Mouse (Mus musculus): Measurements from ENCODE around the gene Rnf220. TPM values are rescaled to one million over a fixed set of nuclear protein-coding genes. Genes with fewer than 3 reads are reported as not detected.

Gene Rnf220
- total and polyA plus RNA-seq, 3 experiments: 64.4 to 117 (median 86.8) TPM

DNA sequence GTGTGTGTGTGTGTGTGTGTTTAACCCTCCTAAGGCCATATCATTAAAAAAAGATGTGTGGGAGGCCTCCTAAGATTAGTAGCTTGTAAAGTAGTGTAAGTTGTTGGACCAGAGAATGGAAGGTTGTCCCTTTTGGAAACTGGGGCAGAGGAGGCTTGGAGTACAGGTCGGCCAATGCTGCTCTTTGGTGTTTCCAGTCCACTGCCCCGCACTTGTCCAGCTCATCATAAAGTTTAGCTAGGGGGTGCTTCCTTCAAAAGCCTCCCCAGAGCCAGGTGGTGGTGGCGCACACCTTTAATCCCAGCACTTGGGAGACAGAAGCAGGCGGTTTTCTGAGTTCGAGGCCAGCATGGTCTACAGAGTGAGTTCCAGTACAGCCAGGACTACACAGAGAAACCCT, 244.1 kb downstream of the Rnf220 start:
- Histone ChIP-seq H3K4me3 (replicated peaks in 1 of 3; ENCODE audit: low read depth in 2 of 3, low read length in 2 of 3, poor library complexity in 1 of 3) (no peak overlapping the region), H3K79me2 (replicated peaks; ENCODE audit: control insufficient read depth, extremely low read depth, insufficient read depth, poor library complexity, severe bottlenecking) (no peaks in the 10 kb centered on the region), H3K27me3 (replicated peaks) (peaks cover 8% of the 10 kb centered on the region), H3K4me2 (ENCODE audit: insufficient read depth, low read depth, poor library complexity, severe bottlenecking) (no peak overlapping the region; the same call in 1 of the 2 replicates), H3K9me3 (replicated peaks; ENCODE audit: low read length) (peaks cover 8% of the 10 kb centered on the region), H3K27ac (ENCODE audit: insufficient read depth, low read depth) (no peak overlapping the region), H3K36me3 (replicated peaks in 1 of 2; ENCODE audit: control insufficient read depth in 1 of 2, insufficient read depth in 1 of 2, low read length in 1 of 2) (no peaks in the 10 kb centered on the region), H3K4me1 (ENCODE audit: control insufficient read depth in 1 of 2, insufficient read depth in 2 of 2) (peaks cover 0 to 33% of the 10 kb centered on the region in 2 experiments; a peak in 2 of 4 replicates), H3K9ac (ENCODE audit: insufficient read depth, low read depth) (no peak overlapping the region)
- DNase-seq (ENCODE audit: extremely low read depth): no peak
- TF ChIP-seq ZNF384 (IDR thresholded peaks at IDR 0.05; ENCODE audit: low read depth, low read length) (no peak), RAD21 (IDR thresholded peaks at IDR 0.05; ENCODE audit: low read depth, low read length) (no peak), SMC3 (IDR thresholded peaks at IDR 0.05; ENCODE audit: low read depth, low read length) (no peak), MAX (IDR thresholded peaks at IDR 0.05; ENCODE audit: low read length) (no peak), JUND (conservative IDR thresholded peaks at IDR 0.05; ENCODE audit: low read depth, low read length) (no peak), NRF1 (IDR thresholded peaks at IDR 0.05; ENCODE audit: low read depth, low read length) (no peak), ZMIZ1 (IDR thresholded peaks at IDR 0.05; ENCODE audit: low read depth, low read length) (no peak), UBTF (IDR thresholded peaks at IDR 0.05; ENCODE audit: low read depth, low read length) (no peak), CHD2 (IDR thresholded peaks at IDR 0.05; ENCODE audit: low read length) (no peak), IRF4 (IDR thresholded peaks at IDR 0.05; ENCODE audit: low read depth, low read length) (no peak), SIN3A (IDR thresholded peaks at IDR 0.05; ENCODE audit: low read length) (no peak), HCFC1 (IDR thresholded peaks at IDR 0.05; ENCODE audit: low read depth, low read length) (no peak)
- in situ Hi-C loops (cut with MboI; ENCODE audit: low pct_ligation_motif_present, low pct_unique_long_range_greater_than_20kb, low sequenced_read_pairs) (no loop called here), dilution Hi-C loops (cut with MboI; ENCODE audit: extremely low pct_ligation_motif_present, extremely low pct_unique_long_range_greater_than_20kb, low sequenced_read_pairs) (no loop called here)

DNA sequence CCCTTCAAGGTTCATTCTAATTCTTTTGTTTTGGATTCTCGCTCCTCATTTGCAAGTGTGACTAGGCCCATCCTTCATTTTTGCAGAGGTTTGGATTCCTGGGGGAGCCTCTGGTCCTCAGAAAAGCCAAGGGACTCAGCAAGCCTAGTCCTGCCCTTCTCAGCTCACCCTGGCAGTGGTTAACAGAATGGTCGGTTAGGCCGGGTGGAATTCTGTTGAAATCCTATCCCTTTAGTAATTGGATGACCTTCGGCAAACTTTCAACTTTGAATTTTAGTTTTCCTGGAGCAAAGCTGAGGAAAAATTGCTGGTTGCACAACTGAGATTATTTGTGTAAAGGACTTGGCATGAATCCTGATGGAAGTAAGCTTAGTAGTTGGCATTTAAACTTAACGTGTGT, 244.5 kb downstream of the Rnf220 start:
- Histone ChIP-seq H3K9me3 (replicated peaks; ENCODE audit: low read length) (peaks cover 8% of the 10 kb centered on the region), H3K4me2 (ENCODE audit: insufficient read depth, low read depth, poor library complexity, severe bottlenecking) (peak overlapping the region; percentile 93), H3K9ac (ENCODE audit: insufficient read depth, low read depth) (peak overlapping the region; percentile 64), H3K27me3 (replicated peaks) (peaks cover 8% of the 10 kb centered on the region), H3K79me2 (replicated peaks; ENCODE audit: control insufficient read depth, extremely low read depth, insufficient read depth, poor library complexity, severe bottlenecking) (no peaks in the 10 kb centered on the region), H3K4me3 (replicated peaks in 1 of 3; ENCODE audit: low read depth in 2 of 3, low read length in 2 of 3, poor library complexity in 1 of 3) (peak overlapping the region in 2 of 3 experiments; percentile 30 to 63), H3K4me1 (ENCODE audit: control insufficient read depth in 1 of 2, insufficient read depth in 2 of 2) (peaks cover 0 to 34% of the 10 kb centered on the region in 2 experiments; a peak in 2 of 4 replicates), H3K27ac (ENCODE audit: insufficient read depth, low read depth) (no peak overlapping the region), H3K36me3 (replicated peaks in 1 of 2; ENCODE audit: control insufficient read depth in 1 of 2, insufficient read depth in 1 of 2, low read length in 1 of 2) (no peaks in the 10 kb centered on the region)
- dilution Hi-C loops (cut with MboI; ENCODE audit: extremely low pct_ligation_motif_present, extremely low pct_unique_long_range_greater_than_20kb, low sequenced_read_pairs) (no loop called here), in situ Hi-C loops (cut with MboI; ENCODE audit: low pct_ligation_motif_present, low pct_unique_long_range_greater_than_20kb, low sequenced_read_pairs) (no loop called here)
- TF ChIP-seq MAX (IDR thresholded peaks at IDR 0.05; ENCODE audit: low read length) (no peak), ZKSCAN1 (IDR thresholded peaks at IDR 0.05; ENCODE audit: borderline replicate concordance, low read depth, low read length) (no peak), CHD2 (IDR thresholded peaks at IDR 0.05; ENCODE audit: low read length) (no peak), RCOR1 (conservative IDR thresholded peaks at IDR 0.05; ENCODE audit: low read depth, low read length) (no peak)
- no peak for DNase-seq (ENCODE audit: extremely low read depth)

All from CH12.LX (cell line).